Mouse (Mus musculus) neural tube, embryonic 14.5 days (tissue): ENCODE data around the gene Ankrd28. TPM values are rescaled to one million over a fixed set of nuclear protein-coding genes. Genes with fewer than 3 reads are reported as not detected.

Experiments used
- ATAC-seq: fragments of 200-750 bp; cut with Nextera tagmentation; 2 replicates; pipeline ENCODE4 v1.8.0; 2017; ENCODE audit warnings: low read depth, mild to moderate bottlenecking, moderate TSS enrichment, moderate library complexity
- H3K27ac ChIP-seq: fragments of 300-500 bp; sonication (generic); 2 replicates; pipeline ENCODE4 v1.5.1; 2014; ENCODE audit warnings: low read depth, mild to moderate bottlenecking, control low read depth, low read length, moderate library complexity, mixed read lengths
- H3K27me3 ChIP-seq: fragments of 300-500 bp; sonication (generic); 2 replicates; pipeline ENCODE4 v1.6.1; 2014; ENCODE audit warnings: low read length; ENCODE audit not compliant: control insufficient read depth, insufficient read depth
- H3K36me3 ChIP-seq: fragments of 300-500 bp; sonication (generic); 2 replicates; pipeline ENCODE4 v1.6.1; 2014; ENCODE audit warnings: low read length, mixed read lengths; ENCODE audit not compliant: control insufficient read depth, insufficient read depth
- H3K4me1 ChIP-seq: fragments of 300-500 bp; sonication (generic); 2 replicates; pipeline ENCODE4 v1.6.1; 2014; ENCODE audit warnings: low read length; ENCODE audit not compliant: control insufficient read depth, insufficient read depth
- H3K4me2 ChIP-seq: fragments of 300-500 bp; sonication (generic); 2 replicates; pipeline ENCODE4 v1.6.1; 2014; ENCODE audit warnings: mild to moderate bottlenecking, low read depth, low read length, control low read depth
- H3K4me3 ChIP-seq: fragments of 300-500 bp; sonication (generic); 2 replicates; pipeline ENCODE4 v1.5.1; 2014; ENCODE audit warnings: low read depth, low read length, control low read depth, mixed read lengths
- H3K9ac ChIP-seq: fragments of 300-500 bp; sonication (generic); replicated peaks from 2 replicates; pipeline ENCODE4 v1.6.1; 2014; ENCODE audit warnings: low read depth, mild to moderate bottlenecking, control low read depth, low read length, mixed read lengths
- H3K9me3 ChIP-seq: fragments of 300-500 bp; sonication (generic); 2 replicates; pipeline ENCODE4 v1.6.1; 2016; ENCODE audit warnings: low read length; ENCODE audit not compliant: control insufficient read depth
- WGBS: fragments of 180-500 bp; shearing (Covaris S2); extraction: QIAGEN DNeasy Blood & Tissue Kit; methylation state at CpG from one replicate; pipeline ENCODE4 v1.1.7; 2014; 5-methylcytosine and 5-hydroxymethylcytosine counted together
- polyA plus RNA-seq: library from polyadenylated mRNA; unstranded; fragments of >200 nt; fragmentation: Nextera tagmentation; extraction: Ambion mirVana; gene quantifications from 2 replicates; pipeline ENCODE4 v1.2.1, GENCODE M21; 2014

Gene Ankrd28
- polyA plus RNA-seq, 1 experiment from 2014 or later = 18.3 TPM

DNA sequence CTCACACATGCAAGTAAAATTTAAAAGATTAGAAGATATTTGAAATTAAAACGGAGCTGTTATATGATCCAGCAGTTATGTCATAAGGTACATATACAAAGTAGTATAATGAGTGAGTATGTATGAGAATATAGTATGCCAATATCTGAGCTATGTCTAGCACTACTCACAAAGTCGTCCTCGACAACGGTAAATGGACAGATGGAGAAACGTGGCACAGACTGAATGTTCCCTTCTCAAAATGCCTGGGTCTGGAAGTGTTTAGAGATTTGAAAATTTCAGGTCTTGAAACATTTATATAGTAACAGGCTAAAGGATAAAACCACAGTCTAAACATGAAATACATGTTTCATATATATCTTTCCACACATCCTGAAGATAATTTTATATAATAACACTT is 30.0 kb downstream of the Ankrd28 start:
- Histone ChIP-seq H3K4me3 (no peak overlapping the region), H3K4me2 (no peak overlapping the region), H3K9ac (no peak overlapping the region), H3K9me3 (no peaks in the 10 kb centered on the region), H3K27me3 (no peaks in the 10 kb centered on the region), H3K36me3 (no peaks in the 10 kb centered on the region), H3K4me1 (no peaks in the 10 kb centered on the region), H3K27ac (no peak overlapping the region)
- ATAC-seq = no peak
- 90% methylated on average over 5 of the region's 5 CpGs for WGBS

DNA sequence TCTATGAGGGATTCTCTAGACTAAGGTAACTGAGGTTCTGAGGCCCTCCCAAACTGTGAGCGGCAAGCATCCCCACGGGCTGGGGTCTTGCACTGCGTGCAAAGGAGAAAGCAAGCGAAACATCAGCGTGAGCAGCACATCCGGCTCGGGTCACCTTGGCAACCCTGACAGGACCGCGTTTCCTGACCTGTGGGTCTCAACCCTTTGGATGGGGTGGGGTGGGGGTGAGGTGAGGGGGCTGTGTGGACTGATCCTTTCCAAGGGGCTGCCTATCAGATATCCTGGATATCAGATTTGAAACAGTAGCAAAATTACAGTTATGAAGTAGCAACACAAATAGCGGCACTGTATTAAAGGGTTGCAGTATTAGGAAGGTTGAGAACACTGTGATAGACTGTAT is 31.5 kb downstream of the Ankrd28 start:
- Histone ChIP-seq H3K4me3 (no peak overlapping the region), H3K9me3 (no peaks in the 10 kb centered on the region), H3K4me1 (no peaks in the 10 kb centered on the region), H3K36me3 (no peaks in the 10 kb centered on the region), H3K27ac (no peak overlapping the region), H3K9ac (no peak overlapping the region), H3K27me3 (no peaks in the 10 kb centered on the region), H3K4me2 (no peak overlapping the region)
- WGBS = 71% methylated on average over 10 of the region's 10 CpGs
- ATAC-seq = no peak

DNA sequence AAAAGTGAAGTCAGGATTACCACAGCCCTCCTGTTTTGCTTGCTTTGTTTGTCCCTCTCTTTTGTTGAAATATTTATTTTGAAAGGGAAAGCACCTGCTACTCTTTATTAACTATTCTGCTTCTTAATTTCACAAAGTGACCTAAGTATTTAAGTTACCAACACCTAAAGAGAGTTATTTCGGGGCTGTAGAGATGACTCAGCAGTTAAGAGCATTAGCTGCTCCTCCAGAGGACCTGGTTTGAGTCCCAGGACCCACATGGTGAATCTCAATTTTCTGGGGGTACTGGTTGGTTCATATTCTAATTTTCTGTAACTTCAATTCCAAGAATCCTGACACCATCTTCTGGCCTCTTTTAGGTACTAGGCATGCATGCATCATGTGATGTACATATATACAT is 34.9 kb downstream of the Ankrd28 start:
- 57% methylated on average over 1 of the region's 1 CpGs for WGBS
- no peak overlapping the region for H3K9ac ChIP-seq
- ATAC-seq = no peak
- no peaks in the 10 kb centered on the region for H3K27me3 ChIP-seq
- H3K4me1 ChIP-seq = no peaks in the 10 kb centered on the region
- no peaks in the 10 kb centered on the region for H3K36me3 ChIP-seq
- H3K27ac ChIP-seq = no peak overlapping the region
- no peak overlapping the region for H3K4me3 ChIP-seq
- no peaks in the 10 kb centered on the region for H3K9me3 ChIP-seq
- no peak overlapping the region for H3K4me2 ChIP-seq

DNA sequence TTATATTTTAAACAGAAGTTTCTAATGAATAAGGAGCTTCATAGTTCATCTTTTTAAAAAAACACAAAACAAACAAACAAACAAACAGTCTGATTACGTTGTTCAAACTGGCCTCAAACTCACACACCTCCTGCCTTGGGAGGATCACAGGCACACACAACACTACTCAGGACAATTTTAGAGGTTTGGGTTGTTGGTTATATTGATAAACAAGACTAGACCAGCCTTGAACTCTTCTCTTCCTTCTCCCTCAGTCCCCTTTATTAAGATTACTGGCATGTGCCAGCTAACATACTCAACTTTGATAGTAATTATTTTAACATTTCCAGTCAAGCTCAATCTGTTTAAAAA is 35.7 kb downstream of the Ankrd28 start:
- H3K9ac ChIP-seq = no peak overlapping the region
- no peak overlapping the region for H3K4me2 ChIP-seq
- no peak overlapping the region for H3K27ac ChIP-seq
- no peaks in the 10 kb centered on the region for H3K27me3 ChIP-seq
- ATAC-seq = no peak
- H3K4me3 ChIP-seq = no peak overlapping the region
- H3K9me3 ChIP-seq = no peaks in the 10 kb centered on the region
- H3K4me1 ChIP-seq = no peaks in the 10 kb centered on the region
- WGBS = 54% methylated on average over 1 of the region's 1 CpGs
- no peaks in the 10 kb centered on the region for H3K36me3 ChIP-seq

DNA sequence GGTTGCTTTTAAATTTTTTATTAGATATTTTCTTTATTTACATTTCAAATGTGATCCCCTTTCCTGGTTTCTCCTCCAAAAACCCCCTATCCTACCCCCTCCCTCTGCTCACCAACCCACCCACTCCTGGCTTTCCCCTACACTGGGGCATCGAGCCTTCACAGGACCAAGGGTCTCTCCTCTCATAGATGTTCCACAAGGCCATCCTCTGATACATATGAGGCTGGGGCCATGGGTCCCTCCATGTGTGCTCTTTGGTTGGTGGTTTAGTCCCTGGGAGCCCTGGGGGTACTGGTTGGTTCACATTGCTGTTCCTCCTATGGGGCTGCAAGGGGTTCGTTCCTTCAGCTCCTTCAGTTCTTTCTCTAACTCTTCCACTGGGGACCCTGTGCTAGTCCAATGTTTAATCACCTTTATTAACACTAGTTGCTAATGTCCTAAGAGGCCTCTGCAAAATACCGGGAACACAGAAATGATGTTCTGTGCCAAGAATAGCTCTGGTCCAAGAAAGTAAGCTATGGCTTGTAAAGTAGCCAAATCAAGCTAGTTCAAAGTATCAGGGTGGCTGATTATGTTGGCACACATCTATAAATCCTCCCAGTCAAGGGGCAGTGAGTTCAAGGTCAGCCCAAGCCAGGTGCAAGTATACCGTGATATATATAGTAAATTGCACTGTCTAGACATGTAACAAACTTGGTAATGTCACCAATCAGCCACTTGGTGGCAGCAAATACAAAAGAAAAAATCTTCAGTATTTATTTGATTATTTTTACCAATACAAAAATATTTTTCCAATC is 36.3 kb downstream of the Ankrd28 start:
- WGBS = 62% methylated on average over 4 of the region's 4 CpGs
- no peak overlapping the region for H3K4me2 ChIP-seq
- H3K36me3 ChIP-seq = no peaks in the 10 kb centered on the region
- H3K9ac ChIP-seq = no peak overlapping the region; the same call in 1 of the 2 replicates
- no peaks in the 10 kb centered on the region for H3K4me1 ChIP-seq
- no peak overlapping the region for H3K4me3 ChIP-seq
- no peaks in the 10 kb centered on the region for H3K27me3 ChIP-seq
- no peak overlapping the region for H3K27ac ChIP-seq
- H3K9me3 ChIP-seq = no peaks in the 10 kb centered on the region
- peak; percentile 73; the same call in 1 of the 2 replicates for ATAC-seq

DNA sequence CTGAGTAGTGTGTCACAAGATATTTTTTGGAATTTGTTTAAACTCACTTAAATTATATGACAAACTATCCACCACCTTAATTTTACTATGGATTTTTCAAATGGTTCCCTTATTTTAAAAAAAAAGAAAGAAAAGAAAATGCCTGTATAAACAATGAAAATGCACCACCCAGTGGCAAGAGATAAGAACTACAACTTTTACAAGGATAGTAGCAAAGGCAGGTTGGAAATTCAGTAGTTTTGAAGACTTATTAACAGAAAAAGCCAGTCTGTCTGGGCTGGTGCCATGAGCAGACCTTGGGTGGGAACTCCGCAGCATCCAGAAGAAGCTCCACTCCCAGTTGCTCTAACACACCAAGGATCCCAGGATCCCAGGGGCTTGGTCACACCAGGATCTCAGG is 39.7 kb downstream of the Ankrd28 start:
- H3K4me1 ChIP-seq = no peaks in the 10 kb centered on the region
- WGBS = 78% methylated on average over 1 of the region's 1 CpGs

DNA sequence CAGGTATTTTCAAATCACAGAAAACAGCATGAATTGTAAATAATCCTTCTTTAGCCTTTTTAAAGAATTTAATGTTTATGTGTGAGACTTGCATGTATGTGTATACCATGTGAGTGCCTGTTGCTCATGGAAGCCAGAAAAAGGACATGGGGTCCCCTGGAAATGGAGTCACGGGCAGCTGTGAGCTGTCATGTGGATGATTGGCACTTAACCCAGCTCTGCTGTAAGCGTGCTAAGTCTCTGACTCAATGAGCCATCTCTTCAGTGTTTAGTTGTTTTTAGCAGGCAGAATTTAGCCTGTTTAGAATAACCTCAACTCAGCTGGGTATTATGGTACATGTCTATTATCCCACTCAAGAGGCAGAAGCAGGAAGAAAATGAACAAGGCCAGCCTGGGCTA is 43.5 kb downstream of the Ankrd28 start:
- no peak for ATAC-seq
- Histone ChIP-seq H3K9me3 (no peaks in the 10 kb centered on the region), H3K27ac (no peak overlapping the region), H3K36me3 (no peaks in the 10 kb centered on the region), H3K27me3 (no peaks in the 10 kb centered on the region), H3K9ac (no peak overlapping the region), H3K4me2 (no peak overlapping the region), H3K4me3 (no peak overlapping the region), H3K4me1 (peaks cover under 1% of the 10 kb centered on the region; the same call in 1 of the 2 replicates)
- 62% methylated on average over 2 of the region's 2 CpGs for WGBS

More for the DNA sequence above, 39.7 kb downstream of the Ankrd28 start:
- Histone ChIP-seq H3K9ac (no peak overlapping the region), H3K36me3 (no peaks in the 10 kb centered on the region), H3K4me3 (no peak overlapping the region), H3K9me3 (no peaks in the 10 kb centered on the region), H3K4me2 (no peak overlapping the region), H3K27me3 (no peaks in the 10 kb centered on the region), H3K27ac (no peak overlapping the region)
- no peak for ATAC-seq

DNA sequence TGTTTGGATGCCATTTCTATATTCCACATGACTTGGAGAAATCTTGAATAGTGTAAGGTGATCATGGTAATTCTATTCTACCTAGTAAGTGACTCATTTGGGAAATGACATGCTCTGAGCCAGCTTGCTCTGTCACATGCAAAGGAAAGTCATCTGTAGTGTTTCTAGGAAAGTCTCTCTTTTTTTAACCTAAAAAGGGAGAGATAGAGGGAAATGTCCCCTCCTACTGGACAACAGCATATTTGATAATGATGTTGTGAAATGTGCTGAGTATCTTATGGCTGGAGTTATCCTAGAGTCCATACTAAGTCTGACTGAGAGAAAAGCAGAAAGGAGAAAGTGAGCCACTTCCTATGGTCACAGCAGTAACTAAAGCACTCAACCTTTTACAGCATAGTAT is 44.8 kb downstream of the Ankrd28 start:
- no peaks in the 10 kb centered on the region for H3K27me3 ChIP-seq
- H3K4me3 ChIP-seq = no peak overlapping the region
- no peak for ATAC-seq
- peaks cover 6% of the 10 kb centered on the region; the same call in 1 of the 2 replicates for H3K4me1 ChIP-seq
- no peak overlapping the region for H3K9ac ChIP-seq
- no peak overlapping the region for H3K27ac ChIP-seq
- H3K36me3 ChIP-seq = no peaks in the 10 kb centered on the region
- no peaks in the 10 kb centered on the region for H3K9me3 ChIP-seq
- no peak overlapping the region for H3K4me2 ChIP-seq

DNA sequence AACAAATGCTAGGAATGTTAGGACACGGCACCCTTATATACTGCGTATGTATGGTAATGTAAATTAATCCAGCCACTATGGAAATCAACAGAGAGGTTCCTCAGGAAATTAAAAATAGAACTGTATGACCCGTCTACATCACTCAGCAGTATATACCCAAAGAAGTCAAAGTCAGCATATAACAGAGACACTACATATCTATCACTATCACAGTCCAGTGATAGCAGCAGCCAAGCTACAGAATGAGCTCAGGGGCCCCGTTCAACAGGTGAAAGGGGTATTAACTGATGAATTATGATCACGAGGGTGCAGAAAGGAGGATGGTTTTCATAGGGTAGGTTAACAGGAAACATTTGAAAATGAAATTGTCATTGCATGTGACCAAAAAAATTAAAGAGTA is 45.5 kb downstream of the Ankrd28 start:
- ATAC-seq = no peak
- no peak overlapping the region for H3K27ac ChIP-seq
- H3K4me3 ChIP-seq = no peak overlapping the region
- peaks cover 6% of the 10 kb centered on the region; the same call in 1 of the 2 replicates for H3K4me1 ChIP-seq
- H3K9ac ChIP-seq = no peak overlapping the region
- H3K4me2 ChIP-seq = no peak overlapping the region
- H3K27me3 ChIP-seq = no peaks in the 10 kb centered on the region
- no peaks in the 10 kb centered on the region for H3K36me3 ChIP-seq
- H3K9me3 ChIP-seq = no peaks in the 10 kb centered on the region
- 91% methylated on average over 5 of the region's 5 CpGs for WGBS
